Mouse (Mus musculus) B cell, adult 2 months (primary cell): ENCODE measurements around the gene A730049H05Rik.

ENCODE experiments used
- DNase-seq, 2 experiments: peaks; one replicate each; pipeline ENCODE4 v3.0.0; 2022

The A730049H05Rik gene

GRCm38 (mm10) chr6:92883131-92883900 is 67.0 kb downstream of the A730049H05Rik start:
- DNase-seq = no peak

GRCm38 (mm10) chr6:92891535-92891934 is 75.3 kb downstream of the A730049H05Rik start:
- DNase-seq = no peak
